Mouse (Mus musculus) 3134 (cell line): Measurements from ENCODE around the gene Stx16.
A peak's percentile ranks its signal among the peaks of the same experiment; 100 is the strongest.

Source experiments
- DNase-seq: peaks from one replicate; pipeline ENCODE4 v3.0.0-alpha.2; 2011; ENCODE audit warnings: low spot score; ENCODE audit not compliant: insufficient read length; ENCODE audit errors: extremely low read depth

Stx16 gene

DNA sequence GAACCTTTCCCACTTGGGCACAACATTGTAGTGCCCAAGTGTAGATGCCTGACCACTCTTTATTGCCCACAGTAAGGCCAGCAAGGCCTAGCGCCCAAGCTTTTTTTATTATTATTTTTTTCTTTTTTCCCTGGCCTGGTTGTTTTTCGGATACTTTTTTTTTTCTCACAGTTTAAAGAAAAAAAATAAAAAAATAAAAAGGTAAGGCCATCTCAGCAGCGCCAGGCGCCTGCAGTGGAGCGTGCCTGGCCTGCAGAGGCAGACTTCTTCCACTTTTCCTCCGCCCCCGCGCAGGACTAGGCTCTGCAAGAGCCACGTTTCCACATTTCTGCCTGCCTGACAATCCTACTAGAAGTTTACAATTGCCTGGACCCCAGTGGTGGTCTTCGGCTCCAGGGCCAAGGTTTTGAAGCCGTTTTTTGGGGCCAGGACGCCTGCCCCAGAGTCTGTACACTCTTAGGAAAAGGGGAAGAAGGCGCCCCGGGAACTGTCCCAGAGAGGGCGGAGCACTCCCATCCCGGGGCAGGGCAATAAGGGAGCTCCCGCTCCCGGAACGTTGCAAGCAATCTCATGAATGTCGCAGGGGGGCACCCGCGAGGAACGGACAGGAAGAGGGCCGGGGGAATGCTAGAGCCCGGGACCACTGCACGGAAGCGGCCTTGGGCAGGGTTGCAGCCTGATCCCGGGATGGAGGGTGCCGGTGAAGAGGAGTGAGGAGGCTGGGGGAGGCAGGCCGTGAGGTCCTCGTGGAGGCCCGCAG lies at the start of gene Stx16:
Gene Stx16, plus strand, starts transcription at position 636 of the 760 bp plus-strand sequence.
- DNase-seq = peak; percentile 95

DNA sequence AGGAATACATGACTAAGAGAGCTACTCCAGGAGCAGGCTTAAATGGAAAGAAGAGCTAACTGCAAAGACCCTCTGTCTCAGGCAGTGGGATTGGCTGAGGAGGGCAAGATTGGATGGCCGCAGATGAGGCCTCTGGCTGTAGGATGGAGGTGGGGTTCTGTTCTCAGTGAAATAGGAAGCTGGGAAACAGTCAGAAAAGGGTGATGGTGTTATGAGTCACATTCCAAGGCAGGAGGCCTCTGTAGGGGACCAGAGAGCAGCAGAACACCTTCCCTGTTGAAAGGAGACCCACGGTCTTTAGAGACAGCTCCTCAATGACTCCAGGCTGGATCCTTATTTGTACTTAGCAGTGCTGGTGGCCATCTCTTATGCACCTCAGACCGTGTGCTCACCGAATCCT lies 49.7 kb upstream of the Stx16 start:
- no peak for DNase-seq

DNA sequence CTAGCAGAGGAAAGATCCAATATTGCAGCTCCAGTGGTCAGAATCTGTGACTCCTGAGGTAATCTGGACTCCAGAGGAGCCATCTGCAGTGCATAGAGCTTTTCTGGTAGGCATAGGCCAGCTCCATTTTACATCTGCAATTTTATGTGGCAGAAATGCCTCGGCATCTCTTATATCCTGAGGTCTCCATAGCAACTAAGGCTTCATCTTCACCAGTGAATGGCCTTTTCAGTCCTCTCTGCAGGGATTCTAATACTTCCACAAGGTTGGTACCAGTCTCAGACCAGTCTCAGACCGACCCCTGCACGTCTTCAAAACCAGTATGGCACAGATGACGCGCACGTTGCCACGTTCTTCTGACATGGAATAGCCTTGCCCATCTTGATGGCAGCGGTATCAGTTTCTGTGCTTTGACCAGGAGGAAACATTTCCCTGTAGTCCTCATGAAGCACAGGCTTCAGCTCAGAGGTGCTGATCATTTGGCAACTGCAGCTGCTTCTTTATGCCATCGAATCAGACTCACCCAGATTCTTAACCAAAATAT lies 42.8 kb upstream of the Stx16 start:
- no peak for DNase-seq

DNA sequence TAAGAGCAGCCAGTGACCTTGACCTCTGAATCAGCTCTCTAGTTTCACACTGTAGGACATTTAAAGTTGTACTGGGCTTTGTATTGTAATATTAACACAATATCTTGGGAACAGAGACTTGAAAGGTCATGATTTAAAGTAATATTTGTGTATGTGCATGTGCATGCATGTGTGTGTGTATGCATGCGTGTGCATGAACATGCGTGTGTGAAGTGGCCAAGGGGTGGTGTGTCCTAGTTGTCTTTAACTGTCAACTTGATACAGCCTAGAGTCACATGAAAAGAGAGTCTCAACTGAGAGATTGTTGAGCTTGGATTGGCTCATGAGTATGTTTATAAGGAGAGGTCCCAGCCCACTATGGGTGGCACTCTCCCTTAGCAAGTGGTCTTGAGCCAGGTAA lies 28.5 kb upstream of the Stx16 start:
- DNase-seq = no peak

DNA sequence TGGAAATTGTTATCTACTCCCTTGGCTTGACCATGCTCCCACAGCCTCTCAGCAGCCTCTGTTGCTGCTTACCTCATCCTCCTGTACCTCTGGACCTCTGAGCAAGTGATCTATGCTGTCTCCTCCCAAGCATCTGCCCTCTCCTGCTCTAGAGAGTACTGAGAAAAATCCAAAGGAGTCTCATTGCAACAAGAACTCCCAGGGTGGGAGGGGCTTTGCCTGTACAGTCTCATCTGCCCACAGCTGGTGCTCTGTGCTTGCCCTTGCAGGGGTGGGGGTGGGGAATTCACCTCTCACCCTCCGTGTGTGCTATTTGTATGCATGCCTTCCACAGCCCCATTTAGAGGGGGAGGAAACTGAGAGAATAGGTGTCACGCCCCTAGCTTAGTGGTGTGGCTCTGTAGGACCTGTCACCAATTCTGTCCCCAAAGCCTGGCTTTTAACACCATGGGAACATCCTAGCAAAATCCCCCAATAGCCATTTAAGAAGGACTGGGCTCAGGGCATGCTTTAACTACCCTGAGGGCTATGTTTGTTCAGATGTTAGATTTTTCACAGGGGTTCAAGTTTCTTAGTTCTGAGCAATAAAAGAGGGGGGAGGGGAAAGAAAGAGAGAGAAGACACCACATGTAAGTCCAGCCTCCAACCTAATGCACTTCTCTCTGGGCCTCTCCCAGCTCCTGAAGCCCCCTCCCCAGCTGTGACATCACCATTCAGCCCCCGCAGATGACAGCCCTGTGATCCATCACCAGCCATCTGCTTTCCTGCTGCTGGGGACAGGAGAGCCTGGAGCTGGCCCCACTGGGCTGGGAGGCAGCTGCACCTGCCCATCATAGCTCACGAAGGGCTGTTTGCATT lies 26.4 kb upstream of the Stx16 start:
- no peak for DNase-seq

DNA sequence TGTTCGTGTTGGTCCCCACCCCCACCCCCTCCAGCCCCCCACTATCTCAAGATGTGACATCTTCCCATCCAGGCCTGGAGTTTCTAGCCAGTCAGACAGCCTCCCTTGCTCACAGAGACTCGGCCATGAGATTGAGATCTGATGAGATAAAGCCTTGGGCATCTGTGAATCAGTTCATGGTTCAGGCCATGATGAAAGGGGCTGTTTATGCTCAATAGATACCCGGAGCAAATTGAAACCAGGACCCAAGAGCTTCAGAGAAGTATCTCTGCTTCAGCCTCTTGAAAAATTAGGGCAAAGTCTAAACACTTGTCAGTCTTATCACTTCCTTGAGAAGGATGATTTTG lies 25.8 kb upstream of the Stx16 start:
- no peak for DNase-seq

DNA sequence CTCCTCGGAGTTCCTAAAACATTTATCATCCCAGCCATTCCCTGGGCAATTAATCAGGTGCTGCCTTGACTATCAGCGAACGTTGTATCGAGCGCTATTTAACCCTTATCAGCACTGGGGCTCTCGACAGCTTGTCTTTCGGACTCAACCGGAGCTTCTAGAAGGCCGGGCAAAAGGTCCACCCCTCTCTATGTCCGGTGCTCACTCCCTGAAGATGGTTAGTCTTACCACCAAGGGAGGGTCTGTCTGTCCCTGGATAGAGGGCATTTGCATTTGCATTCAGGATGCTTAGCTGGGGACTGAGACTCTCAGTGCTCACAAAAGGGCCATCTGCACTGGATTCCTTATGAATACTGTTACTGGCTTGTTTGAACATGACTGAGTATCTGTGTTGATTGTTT lies 25.0 kb upstream of the Stx16 start:
- no peak for DNase-seq

DNA sequence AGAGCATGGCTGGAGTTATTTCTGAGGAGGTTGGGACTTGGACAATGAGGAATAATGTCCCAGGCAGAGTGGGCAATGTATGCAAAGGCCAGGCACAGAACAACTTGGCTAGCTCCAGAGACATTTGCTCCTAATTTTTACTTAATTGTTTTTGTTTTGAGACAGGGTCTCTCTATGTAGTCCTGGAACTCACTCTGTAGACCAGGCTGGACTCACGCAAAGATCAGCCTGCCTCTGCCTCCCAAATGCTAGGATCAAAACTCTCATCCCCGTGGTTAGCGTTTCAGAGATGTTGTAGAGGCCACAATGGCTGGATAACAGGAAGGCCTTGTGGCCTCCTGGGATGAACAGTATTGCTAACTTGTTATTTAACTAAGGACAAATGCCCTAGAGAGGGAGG lies 21.6 kb upstream of the Stx16 start:
- DNase-seq = no peak

DNA sequence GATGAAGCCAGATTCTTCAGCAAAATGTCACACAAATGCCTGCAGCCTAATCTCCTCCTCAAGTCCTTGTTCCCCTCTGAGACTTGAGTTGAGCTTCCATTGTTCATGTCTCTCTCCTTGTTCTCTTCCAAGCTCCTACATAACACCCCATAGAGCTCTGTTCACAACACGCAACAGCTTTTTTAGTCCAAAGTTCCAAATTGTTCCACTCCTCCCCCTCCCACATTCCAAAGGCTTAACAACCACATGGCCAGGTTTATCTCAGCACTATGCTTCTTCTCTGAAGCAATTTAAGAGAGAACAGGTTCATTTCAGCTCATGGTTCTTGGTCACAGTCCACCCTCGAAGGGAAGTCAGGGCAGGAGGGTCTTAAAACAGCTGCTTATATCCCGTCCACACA lies 18.4 kb upstream of the Stx16 start:
- no peak for DNase-seq

DNA sequence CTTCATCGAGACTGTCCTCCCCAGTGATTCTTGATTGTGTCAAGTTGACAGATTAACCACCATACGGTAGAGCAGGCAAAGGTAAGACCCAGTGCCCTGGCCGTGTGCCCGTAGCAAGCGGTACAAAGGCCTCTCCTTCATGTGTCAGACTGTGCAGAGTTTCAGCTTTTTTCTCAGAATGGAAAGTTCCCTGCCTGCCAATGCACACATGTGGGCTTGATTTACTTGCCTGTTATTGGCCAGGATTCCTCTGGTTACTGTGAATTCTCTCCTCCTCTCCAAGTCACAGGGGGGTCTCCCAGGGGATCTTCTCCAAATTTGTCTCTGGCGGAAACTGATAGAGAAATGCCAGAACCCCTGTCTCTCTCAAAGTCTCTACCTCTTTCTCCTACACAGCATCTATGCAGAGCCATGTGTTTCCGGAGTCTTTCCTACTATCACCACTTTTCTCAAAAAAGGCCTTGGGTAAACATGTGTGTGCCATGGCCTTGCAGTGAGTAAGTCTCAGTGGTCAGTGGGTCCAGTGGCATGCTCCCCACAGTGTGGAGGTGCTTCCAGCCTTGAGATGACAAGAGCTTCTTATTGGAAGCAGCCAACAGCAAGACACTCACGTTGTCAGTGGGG lies 17.7 kb upstream of the Stx16 start:
- DNase-seq = no peak

DNA sequence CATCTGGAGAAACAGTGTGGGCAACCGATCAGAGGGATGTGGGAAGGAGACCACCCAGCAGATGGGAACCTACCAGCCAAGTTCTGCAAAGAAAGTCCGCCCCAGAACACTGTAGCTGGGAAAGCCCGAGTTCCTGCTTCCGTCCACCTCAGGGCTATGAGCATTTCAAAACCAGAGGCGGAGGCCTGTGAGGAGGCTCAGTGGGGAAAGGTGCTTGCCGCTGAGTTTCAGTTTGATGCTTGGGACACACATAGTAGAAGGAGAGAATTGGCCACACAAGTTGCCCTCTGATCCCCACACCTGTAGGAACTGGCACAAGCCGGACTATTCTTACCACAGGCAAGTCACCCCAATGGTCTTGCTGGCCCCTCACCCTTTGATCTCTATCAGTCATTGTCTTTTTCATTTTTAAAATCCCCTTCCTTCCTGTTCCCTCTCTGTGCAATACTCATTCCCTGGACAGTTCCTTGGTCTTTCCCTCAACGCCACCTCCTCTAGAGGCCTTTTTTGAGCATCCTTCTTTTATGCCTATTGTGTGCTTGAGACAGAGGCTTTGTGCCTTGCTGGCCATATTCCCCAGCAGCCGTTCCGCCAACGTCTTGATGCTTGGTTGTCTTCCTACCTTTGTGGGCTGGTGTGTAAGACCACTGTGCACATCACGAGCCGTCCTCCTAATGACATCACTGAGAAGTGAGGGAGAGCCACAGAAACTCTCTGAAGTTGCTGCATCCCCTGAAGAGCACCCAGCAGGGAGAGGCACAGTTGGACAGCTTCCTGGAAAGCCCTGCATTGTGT lies 16.3 kb upstream of the Stx16 start:
- no peak for DNase-seq

DNA sequence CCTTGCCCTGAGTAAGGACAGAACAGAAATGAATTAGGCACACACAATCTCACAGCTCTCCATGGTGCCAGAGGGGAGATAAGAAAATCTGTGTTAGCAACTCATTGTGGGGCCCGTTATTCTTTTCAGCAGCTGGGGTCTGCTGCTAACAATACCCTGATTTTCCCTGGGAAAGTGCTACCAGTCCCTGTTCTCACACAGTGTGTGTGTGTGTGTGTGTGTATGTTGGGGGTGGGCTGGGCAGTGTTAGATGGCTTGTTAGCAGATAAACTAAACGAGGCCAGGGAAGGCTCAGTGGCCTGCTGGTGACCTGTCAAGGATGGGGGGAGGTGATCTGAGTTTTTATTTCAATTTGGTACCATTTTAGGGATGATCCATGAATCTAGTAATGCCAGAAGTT lies 14.9 kb upstream of the Stx16 start:
- no peak for DNase-seq

DNA sequence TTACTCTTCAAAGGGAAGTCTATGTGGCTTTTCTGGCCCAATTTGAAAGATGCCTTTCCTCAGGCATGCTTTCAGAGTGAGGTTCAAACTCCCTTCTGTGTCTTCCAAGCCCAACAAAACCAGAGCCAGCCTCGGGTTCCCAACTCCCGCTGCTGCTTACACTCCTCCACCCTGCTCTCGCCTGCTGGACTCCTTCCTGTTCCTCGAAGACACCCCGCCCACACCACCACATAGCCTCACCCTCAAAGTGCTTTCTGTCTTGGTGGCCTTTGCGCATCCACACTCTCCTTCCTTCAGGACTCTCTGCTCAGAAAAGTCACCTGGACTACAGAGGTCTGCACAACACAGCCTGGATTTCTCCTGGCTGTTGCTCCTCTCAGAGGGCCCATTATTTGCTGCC lies 13.0 kb upstream of the Stx16 start:
- DNase-seq = no peak

DNA sequence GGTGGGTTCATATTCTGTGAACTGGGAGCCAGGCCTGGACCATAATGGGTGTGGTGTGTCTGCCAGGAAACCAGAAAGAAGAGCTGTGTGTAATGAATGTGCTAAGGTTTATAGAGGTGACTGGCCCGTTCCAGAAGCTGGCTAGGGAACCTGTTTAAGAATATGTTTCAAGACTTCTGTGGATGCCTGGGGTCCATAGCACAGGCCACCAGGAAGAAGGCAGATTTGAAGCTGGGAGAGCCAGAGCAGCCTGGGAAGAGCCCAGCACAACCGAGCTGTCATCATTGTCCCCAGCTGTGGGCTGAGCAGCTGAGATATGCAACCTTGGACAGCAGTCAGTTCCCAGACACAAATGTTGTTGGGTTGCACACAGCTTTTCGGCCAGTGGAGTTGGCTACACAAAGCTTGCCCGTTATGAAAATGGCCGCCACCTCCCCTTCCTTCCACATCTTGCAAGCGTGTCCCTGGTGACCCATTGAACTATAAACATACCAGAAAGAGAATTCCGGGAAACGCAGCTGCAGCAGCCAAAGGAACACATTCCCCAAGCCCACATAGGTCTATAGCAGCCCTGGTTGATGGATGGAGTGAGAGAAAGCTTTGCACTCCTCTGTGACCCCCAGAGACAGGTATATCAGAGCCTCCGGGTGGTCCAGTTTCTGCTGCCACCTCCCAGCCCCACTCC lies 12.4 kb upstream of the Stx16 start:
- DNase-seq = no peak

DNA sequence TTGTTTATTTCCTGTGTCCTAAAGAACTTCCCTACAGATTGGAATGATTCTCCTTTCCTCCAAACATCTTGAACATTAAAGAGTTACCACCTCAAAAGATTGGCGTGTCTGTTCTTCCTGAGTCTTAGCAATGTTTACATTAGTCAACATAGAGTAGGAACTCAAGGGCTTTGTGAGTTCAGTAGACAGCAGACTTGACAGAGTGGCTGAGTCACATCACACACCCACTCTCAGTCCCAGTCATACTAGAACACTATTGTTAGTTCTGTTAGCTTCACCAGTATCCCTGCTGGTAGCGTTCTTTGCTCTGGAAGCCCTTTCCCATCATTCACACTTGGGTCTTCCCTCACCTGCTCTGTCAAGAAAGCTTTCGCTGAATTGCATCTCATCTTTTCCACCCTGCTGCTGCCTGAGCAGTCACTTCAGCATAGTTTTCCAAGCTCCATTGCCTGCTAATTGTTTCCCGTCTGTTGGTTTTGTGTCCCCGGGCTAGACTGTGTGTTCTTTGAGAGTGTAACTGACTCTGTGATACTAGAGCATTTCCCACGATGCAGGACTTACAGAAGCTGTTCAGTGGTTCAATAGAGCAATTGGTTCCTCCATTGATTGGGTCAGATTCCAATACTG lies 8.2 kb upstream of the Stx16 start:
- DNase-seq = no peak

DNA sequence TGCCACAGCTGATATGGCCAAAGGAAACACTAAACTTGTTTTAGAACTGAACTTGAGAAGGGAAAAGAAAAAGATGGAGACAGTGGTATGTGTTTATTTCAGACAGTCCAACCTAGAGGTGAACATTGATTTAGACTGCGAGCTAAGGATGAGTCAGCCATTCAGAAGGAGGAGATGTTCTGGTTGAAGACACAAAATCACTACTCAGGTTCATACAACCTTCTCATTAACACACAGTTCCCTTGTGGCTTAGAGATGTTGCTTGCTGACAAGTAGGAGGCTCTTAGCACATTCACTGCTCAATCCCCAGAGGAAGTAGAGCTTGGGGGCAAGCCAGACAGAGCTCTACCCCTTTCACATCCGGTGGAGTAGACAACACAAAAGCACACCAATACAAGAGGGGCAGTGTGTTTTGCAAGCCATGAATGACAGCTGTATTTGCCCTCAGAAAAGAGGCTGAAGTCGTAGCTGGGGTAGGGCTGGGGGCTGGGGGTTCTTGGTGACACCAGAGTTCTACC lies 6.5 kb upstream of the Stx16 start:
- no peak for DNase-seq

DNA sequence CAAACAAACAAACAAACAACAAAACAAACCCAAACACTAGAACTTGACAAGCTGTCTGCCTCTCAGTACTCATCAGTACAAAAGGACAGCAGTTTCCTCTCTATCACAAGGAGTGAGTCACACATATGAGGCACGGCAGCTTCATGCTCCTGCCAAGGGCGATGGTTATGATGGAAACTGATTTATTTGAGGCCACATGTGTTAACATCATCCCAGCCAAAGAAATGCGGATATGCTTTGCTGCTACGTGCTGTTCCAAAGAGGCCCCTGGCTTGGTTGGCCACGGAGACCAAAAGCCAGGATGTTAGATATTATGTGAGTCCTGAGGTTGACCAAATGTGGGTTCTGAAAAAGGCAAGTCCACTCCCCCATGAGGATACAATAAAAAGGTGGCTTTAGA lies 4.7 kb upstream of the Stx16 start:
- peak; percentile 22 for DNase-seq

DNA sequence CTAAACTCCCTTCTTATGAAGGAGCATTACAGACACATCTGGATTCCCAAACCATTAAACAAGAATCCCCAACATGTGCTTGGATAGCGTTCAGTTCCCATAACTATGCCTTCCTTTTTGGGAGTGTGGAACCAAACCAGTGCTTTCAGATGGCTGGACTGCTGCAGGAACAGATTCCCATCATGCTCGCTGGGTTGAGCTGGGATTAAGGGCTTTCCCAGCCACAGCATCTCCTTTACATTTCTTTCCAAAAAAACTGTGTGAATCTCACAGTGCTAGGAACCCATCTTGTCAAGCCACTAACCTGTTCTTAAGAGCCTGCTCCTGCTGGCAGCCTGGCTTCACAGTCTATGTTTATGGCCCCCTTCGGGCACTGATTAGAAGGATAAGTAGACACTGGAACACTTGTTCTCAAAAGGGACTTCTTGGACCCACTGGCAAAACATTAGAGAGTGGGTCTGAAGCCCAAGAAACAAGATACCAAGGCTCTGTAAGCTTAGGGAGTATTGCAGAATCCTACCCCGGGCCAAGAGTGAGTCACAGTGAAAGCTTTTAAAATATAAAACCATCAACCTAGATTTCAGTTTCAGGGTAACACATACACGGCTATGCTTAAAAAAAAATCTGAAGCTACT lies 2.8 kb upstream of the Stx16 start:
- no peak for DNase-seq

DNA sequence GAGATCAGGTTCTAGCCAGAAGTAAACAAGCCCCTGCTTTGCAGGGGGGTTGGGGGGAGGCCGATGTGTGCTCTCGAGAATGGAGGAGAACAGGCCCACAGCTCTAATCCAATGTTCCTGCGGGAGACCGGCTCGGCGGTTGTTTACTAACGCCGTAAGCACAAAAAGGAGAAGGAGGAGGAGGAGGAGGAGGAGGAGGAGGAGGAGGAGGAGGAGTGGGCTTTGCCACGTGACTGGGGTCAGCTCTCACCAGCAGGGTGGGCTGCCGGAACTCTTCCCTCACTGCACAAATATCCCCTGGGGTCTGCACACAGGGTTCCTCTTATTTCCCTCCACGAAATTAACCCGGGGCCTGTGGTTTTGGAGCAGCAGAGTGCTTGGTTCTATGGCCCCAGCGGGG lies 1.5 kb upstream of the Stx16 start:
- DNase-seq = no peak
